Mouse (Mus musculus) yolk sac, embryonic 10.5 days (tissue): ENCODE data around the gene Lsamp.

Experiments
- DNase-seq: peaks from one replicate; pipeline ENCODE4 v3.0.0-alpha.2; 2017; ENCODE audit warnings: low spot score

Gene Lsamp

DNA sequence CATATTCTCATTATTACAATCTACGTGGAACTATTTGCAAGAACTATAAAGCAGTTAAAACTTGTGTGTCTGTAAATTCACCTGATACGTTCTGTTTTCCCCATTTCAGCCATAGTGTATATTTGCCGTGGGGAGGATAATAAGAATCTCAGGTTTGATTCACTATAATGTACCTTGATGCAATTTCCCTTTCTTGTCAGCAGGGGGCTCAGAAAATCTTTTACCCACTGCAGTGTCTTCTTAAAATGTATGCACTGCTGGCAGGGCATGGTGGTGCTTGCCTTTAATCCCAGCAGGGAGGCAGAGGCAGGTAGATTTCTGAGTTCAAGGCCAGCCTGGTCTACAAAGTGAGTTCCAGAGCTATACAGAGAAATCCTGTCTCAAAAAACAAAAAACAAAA, 287.7 kb downstream of the Lsamp start:
- DNase-seq, result no peak

DNA sequence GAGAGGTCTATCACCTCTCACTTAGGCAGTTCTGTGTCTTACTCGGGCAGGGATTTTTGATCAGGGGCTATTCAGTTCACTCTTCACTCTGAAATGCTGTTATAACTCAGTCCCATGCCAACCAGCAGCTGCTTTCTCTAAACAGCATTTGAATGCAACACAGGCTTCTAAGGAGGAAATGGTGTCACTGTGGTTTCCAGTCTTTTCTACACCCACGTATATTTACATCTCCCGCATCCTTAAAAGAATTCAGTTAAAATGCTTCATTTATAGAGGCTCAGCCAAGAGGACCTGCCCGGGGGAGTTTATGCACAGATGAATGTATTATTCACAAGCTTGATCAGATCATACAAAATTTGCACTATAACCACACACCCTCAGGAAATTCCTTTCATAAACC, 306.0 kb downstream of the Lsamp start:
- DNase-seq, result no peak

DNA sequence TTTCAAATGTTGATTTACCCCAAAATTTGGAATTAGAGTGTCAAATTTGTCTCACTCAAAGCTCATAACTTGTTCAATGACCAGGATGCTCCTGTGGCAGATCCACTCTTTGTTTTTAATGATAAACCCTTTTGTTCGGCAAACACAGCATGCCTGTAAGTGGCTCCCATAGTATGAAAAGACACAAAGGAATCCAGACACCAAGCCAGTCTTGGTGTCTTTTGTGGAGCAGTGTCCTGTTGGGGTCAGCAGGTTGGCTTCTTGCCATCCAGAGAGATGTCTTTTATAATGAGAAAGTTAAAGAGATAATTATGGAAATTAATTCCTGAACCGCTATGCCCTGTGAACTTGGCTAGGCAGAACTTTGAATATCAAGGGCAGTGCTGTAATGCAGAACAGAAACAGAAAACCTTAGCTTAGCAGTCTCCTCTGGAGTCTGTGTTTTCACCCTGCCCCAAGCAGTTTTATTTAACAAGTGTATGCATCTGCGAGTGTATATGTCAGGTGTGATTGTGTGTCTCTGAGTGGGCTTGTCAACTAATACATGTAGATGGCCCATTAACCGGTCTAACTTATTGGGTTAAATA, 310.2 kb downstream of the Lsamp start:
- DNase-seq, result no peak

DNA sequence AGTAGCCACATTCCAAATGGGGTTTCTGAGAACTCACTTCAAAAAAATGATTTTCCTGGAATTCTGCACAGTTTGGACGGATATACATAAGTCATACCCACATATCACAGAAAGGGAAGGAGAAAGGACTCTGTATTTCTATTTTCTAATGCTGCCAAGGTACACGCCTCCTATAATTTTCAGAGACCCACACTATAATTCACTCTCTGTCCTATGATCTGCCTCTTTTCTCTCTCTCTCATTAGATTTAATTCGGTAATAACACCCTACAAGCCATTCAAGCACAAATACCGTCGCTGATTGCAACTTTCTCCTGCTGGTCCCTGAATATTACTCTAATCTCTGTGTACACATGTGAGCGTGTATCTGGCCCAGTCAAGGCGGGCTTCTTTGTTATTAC, 311.1 kb downstream of the Lsamp start:
- no peak for DNase-seq

DNA sequence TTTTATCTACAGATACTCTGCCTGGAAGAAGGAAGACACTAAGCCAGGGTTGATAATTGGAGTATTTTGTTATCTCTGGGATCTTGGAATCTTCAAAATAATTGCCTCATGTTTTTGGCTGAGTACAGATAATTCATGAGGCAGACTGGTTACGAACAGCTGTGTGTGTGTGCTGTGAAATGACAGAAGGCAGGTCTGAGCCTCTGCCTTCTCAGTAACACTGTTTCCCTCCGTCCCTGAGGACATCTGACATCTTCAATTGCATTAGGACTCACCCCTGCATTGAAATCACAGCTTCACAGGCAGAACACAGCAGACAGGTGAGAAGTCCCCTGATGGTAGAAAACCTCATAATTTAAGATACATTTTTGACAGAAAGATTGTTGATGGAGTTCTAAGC, 323.5 kb downstream of the Lsamp start:
- no peak for DNase-seq

DNA sequence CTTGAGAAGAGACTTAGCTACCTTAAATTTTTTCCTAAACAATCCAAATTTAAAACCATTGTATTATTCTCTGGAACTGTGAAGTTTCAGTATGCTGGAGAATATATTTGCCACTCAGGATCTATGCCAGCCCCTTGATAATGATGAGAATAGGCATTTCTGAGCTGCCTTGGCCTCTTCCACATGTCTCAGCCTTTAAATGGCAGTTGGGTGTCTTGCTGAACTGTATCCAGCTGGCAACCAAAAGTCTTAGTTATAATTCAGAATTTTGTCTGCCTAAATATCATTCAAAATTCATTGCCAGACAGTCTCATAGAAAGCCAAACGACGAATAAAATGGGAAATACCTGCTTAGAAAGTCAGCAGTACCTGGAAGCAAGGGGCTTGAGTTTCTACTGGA, 332.0 kb downstream of the Lsamp start:
- no peak for DNase-seq

DNA sequence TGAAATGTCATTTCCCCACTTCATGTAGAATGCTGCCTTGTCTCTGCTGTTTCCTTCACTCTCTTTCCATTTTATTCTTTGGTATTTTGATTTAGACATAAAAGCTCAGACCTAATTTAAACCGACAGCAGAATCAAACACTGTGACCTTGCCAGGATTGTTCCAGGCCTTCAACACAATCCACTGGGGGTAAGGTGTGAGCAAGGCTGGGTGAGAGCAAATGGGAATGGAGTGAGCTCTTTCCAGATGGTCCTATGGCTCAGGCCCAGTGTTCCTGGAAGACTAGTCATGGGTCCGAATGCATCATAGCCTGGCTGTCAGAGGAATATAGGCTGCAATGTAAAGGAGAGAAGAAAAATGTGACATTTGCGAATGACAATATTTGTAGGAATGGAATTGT, 340.6 kb downstream of the Lsamp start:
- DNase-seq, result no peak

DNA sequence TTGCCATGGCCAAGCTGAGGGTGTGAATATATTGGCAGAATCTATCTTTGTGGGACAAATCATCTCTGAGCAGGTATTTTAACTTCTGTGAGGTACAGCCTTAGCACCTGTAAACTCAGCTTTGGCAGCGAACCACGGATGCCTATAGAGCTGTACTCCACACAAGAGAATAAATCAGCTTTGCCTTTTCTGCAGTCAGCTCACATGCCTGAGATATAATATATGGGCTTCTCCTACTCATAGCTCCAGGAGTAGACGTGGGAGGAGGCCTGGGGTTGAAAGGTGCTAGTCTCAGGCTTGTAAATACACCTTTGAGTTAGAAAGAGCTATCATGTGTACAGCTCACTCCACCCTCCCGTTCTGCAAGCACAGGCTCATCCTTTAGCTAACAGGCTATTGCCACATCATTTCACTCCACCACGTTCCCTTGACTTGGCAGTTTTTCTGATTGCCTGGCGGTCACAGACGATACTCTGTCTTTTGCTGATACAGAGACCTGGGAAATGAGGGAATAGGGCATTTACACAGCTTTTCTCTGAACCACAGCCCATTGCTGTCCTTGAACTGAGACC, 344.2 kb downstream of the Lsamp start:
- no peak for DNase-seq

DNA sequence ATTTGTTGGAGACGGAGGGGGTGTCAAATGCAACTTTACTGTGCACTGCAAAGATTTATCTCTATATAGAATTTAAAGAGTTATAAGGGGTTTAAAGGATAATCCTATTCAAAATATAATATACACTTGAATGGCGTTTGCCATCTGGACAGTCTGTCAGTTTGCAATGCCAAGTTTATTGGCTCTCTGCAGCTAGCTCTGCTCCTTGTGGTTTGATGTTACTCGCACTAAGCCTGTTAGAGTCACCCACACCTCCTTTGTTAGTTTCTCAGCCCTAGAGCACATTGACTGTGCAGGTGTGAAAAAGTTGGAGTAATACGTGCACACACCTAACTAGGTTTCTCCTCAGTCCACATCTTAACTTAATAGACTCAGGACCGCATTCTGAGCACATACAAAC, 385.5 kb downstream of the Lsamp start:
- no peak for DNase-seq

DNA sequence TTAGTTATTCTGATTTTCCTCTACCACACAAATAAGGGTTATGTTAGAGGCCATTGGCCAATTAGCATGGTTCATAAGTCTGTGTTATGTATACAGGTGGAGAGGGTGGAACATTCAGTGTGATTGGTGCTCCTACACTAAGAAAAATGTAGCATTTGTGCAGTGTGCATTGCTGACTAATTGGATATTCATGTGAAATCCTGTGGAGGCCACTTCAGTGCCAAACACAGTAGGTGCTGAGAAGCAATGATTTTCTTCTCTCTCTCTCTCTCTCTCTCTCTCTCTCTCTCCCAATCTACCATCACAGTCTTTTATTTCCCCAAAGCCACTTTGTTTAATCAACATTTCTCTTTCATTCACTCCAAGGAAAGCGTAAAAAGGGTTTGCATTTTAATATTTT, 387.1 kb downstream of the Lsamp start:
- no peak for DNase-seq

DNA sequence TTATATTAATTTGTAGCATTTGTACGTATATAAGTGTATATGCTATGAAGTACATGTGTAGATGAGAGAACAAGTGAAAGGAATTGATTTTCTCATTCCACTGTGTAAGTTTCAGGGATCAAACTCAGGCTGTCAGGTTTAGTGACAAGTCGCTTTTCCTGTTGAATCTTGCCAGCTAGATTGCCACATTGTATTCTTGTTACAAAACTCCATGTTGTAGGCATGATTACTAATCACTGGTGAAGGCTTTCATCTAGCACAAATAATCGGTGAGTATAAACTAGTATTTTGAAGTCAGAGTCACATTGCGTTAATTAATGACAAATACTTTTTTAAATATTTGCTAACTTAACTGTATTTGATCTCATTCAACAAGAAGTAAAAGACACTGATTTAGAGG, 391.2 kb downstream of the Lsamp start:
- DNase-seq, result no peak

DNA sequence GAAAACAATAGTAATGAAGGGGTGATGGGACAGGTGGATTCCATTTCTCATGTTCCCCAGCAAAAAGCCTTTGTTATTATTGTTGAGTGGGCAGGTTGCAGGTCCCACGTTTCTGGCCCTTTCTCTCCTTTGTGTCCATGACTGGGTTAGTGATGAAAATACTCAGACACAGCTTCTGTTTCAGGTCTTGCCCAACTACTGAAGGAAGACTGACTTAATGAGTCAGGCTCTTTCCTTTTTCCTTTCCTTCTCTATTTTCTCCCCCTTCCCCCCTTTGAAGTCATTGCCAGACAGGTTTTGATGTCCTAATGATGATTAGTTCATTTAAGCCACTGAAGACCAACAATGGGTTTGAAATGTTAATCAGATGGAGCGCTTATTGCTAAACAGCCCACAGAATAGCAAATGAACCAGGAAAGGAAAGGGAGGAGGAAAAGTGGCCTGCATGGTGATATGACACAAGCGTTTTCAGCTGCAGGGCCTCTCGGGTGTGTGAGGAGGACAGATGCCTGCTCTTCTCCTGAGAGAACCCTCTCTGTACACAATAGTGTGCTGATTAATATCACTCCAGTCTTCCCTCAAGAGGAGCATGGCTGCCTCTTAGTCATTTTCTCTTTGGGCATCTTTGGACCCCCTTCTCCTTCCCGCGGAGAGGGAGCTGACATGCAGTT, 393.1 kb downstream of the Lsamp start:
- no peak for DNase-seq

DNA sequence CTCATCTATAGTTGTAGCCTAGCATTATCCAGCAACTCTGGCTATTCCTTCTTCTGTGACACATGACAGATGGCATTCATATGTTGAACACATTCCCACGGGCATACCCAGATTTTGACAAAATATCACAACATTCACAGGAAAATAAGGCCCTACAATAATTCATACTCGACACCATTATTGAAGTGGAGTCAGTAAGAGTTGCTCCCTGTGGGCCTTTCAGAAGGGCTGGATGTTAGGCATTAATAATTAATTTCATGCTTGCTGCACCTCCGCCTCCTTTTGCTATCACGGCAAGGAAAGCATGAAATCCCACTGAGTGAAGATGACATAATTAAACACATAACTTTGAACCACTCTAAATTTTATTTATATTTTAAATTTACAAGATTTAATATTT, 407.9 kb downstream of the Lsamp start:
- no peak for DNase-seq

DNA sequence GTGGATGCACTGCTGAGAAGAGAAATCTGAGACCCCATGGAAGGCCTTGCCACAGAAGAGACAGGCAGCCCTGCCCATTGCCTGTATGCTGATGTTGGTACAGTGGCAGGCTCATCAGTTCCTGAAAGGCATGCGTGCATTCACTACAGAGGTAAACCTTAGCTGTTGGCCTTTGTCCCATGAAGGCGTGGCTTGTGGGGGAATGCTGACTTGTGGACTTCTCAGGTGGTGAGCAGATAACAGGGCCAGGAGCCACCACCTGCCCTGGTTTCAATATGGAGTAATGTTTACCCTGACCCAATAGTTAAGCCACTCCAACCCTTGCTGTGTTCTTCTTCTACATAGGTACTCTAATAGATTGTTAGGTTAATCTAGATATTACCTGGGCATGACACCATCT, 415.4 kb downstream of the Lsamp start:
- peak; percentile 9 for DNase-seq

DNA sequence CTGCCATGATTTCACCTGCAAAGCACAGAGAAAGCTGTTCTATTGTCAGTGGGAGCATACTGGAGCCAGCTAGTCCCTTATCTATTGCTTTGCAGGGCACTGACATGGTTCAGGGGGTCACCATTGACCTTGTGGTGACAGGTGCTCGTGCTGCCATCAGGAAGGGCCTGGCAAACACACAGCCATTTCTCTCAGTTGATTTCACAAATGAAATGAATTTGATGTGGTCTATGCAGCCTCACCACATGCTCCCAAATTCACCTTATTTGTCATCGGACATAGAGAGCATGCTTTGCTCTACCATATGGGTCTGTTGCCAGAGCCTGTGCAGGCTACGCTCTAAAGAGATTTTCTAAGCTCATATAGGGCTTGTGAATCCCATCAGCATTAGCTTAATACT, 450.1 kb downstream of the Lsamp start:
- no peak for DNase-seq

DNA sequence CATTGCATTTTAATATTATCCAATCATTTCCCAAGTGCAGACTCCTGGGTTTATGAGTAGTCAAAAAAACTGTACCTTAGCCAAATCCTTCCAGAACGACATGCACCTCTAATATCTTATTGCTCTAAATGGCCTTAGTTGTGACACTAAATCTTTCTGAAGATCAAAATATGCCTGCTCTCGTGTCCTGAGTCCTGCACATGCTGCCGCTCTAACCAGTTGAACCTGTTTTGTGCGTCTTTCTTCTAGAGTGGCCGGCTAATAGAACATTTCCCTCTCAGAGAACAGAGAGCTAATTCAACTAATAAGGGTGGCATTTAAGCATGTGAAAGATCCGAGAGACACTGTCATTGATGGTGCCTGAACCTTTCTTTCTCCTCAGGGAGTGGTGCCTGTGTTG, 452.3 kb downstream of the Lsamp start:
- DNase-seq, result no peak

DNA sequence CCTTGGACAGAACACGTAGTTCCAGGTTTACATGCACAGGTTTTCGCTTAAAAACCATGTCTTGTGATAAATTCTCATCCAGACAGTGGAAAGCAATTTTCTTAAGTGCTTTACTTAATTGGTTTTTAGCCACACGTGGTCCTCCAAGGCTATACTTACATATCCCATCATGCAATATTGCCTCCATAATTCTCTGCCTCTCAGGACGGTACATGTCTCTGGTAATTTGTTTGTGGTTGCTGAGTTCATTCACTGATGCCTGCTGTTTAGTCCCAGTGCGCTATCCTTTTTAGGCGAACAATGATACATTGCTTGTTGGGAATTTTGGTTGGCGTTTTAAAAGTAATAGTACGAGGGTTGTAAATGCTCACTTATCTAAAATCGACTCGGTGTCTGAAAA, 453.7 kb downstream of the Lsamp start:
- DNase-seq, result no peak

DNA sequence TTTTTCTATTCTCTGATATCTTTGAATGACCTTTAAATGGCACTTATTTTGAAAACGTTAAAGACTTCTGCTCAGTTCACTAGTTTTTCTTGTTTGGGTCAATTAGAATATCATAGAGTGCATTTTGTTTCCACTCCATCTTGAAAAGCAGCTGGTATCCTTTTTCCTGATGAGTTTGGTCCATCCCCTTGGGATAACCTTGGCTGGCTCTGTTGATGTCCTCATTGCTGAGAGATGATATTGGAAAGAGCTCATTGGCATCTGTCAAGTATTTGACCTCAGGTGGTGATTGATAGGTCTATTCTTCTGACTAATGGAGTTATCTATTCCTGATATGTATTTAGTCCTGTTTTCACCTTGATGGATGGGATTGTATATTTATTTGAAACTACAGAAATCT, 454.7 kb downstream of the Lsamp start:
- DNase-seq, result no peak

DNA sequence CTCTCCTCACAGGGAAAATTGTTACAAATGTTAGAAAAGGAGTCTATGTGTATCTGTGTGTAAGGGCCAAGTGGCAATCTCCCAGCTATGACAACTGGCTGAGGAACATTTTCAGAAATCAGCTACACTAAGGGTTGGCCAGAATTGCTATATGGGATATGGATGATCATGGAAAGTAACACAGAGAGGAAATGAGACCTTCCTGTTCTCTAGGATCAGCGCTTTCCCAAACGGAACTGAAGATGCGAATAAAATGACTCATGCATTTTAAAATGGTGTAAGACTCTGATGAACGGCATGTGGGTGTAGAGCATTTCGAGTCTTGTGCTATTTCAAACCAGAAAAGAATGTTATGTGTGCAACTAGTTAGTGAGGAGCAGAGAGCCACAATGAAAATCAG, 462.4 kb downstream of the Lsamp start:
- no peak for DNase-seq

DNA sequence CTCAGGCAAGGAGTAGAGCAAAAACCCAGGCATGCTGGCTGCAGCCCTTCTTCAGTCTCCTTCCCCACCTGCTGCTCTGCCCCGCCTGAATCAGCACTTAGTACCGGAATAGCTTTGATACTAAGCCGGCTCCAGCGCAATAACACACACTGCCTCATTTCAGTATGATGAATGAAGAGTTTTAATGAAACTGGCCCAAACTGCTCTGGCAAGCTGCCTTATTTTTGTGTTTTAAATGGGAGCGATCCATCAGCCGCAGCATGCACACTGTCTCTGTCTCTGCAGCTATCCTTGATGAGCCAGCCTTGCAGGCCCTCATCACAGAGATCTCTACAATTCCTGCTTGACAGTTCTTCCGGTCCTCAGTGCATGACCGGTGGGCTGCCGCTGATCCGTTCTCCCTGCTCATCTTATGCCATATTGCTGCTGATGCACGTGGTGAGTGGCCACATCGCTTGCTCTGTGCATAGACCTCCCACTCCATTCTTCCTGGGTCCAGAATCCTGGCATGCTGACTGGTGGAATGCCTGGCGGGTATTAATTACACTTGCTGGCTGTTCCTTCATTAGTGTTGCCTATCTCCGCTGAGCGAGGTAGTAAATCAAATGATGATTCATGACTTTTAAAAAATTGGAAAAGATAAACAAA, 479.4 kb downstream of the Lsamp start:
- DNase-seq, result no peak

DNA sequence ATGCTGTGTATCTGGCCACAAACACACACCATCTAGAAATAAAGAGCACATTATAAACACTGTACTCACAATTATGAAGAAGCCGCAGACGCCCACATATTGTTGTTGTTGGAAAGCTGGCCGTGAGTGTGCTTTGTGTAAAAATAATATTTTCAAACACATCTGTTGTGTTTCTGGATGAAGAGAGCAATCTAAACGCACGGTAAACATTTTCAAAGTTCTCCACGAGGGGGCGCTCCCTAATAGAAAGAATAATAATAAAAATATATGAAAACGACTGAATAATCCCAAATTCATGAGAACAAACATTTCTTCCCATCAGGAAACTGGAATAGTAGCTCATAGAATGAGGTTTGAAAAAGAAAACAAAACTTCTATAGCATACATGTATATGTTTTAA, 482.4 kb downstream of the Lsamp start:
- DNase-seq, result no peak

DNA sequence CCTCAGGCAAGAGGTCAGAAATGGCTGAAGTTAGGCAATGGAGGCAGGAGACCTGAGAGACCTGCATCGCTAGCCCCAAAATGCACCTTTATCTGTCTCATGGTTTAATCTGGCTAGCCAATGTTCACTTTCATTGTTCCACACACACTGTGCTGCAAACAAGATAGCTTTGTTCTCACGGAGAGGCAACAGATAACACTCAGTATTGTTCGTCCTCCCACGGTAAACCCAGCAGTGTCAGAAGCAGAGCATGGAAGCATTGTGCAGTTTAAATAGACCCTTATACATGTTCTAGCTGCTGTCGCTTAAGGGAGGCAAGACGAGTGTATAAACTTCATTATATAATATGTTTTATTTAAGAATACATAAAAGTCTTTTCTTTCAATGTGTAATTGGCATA, 486.8 kb downstream of the Lsamp start:
- DNase-seq, result no peak

DNA sequence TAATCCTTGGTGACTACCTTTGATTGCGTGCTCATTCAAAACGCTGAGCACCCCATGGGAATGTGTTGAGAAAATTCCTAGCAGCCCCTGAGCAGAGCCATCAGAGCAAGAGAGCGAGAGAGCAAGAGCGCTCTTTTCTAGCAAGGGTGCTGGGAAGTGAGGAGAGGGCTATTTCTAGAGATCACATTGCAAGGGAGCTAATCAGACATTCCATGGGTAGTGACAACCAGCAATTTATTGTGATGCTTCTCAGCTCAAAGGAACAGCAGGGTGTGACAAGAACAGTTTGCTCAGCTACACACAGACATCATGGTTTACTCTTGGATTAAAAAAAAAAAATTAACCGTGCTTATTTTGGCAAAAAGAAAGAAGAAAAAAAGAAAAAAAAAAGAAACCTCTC, 487.8 kb downstream of the Lsamp start:
- no peak for DNase-seq

DNA sequence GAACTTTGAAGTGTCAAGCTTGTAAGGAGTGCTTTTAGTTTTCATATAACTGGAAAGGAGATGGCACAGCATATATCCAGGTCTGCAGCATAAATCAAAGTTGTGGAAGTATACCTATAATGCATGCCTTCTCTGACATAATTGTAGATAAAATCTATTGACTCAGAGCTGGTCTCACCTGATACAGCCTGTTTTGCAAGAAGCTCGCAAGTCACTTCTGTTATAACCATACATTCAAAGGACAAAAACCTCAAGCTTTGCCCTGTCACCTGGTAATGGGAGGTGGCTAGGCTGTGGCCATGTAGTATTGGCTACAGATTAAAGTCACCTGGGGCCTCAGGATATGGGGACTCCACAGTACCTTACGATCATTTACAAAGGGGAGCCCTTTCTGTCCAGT, 507.4 kb downstream of the Lsamp start:
- no peak for DNase-seq
